Mouse (Mus musculus): ENCODE measurements around the gene Babam2.

The Babam2 gene

GRCm38 (mm10) chr5:31697644-31698296 lies at the start of gene Babam2:
Gene Babam2, plus strand, starts transcription at chr5:31697684.
- peak; percentile 94 for DNase-seq

GRCm38 (mm10) chr5:31650518-31651288 lies 46.8 kb upstream of the Babam2 start:
- no peak for DNase-seq

GRCm38 (mm10) chr5:31655688-31656190 lies 41.7 kb upstream of the Babam2 start:
- no peak for DNase-seq

- no peak for DNase-seq
These were observed 31.3 kb upstream of the Babam2 start for GRCm38 (mm10) chr5:31666176-31666575.

GRCm38 (mm10) chr5:31668325-31668968 lies 29.0 kb upstream of the Babam2 start:
- DNase-seq = no peak

- DNase-seq = no peak
These were observed 27.5 kb upstream of the Babam2 start for GRCm38 (mm10) chr5:31669984-31670383.

DNA sequence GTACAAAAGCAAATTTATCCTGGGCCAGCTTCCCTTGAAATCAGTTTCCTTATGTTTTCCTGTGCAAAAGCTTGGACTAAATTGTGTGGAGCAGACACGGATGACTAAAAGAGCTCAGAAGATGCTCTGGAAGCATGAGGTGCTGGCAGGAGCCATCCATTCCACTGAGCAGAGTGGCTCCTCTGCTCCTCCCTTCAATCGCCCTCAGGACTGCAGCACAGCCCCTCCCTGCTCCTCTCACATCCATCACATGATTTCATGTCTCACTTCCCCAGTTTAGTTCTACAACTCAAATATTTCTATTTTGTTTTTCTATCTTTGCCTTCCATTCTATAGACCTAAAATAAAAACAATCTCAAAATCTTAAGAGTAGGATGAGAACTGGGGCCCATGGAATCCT lies 26.3 kb upstream of the Babam2 start:
- no peak for DNase-seq

DNA sequence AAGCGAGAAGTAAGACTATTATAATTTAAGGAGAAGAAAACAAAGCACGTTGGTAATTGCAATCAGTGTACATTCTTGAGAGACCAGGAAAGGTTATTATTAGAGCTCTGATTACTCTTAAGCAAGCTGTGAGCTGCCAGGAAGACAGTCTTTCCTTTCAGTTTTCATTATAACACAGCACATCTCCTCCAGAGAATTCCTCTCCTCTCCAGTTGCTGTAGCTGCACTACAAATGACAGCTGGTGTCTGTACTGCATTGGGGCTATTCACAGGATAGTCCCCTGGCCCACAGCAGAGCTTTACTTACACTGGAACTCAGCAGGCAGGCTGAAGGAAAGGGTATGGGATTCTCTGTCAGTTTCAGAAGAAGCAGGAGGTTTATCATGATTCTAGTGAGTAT lies 24.1 kb upstream of the Babam2 start:
- DNase-seq = no peak

DNA sequence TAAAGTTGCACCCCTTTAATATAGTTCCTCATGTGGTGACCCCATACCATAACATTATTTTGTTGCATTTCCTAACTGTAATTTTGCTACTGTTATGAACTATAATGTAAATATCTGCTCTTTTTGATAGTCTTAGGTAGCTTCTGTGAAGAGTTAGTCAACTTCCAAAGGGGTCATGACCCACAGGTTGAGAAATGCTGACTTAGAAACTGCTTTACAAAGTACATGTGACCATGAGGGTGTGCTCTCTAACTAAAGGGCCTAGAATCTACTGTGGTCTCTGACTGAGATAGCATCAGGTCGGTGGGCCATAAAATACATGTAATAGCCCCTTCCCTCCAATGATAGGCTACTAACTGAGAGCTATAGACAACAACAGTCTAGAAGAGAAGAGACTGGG lies 19.5 kb upstream of the Babam2 start:
- DNase-seq = no peak

GRCm38 (mm10) chr5:31680183-31680582 lies 17.3 kb upstream of the Babam2 start:
- no peak for DNase-seq

GRCm38 (mm10) chr5:31682305-31682704 lies 15.2 kb upstream of the Babam2 start:
- no peak for DNase-seq

GRCm38 (mm10) chr5:31686040-31686439 lies 11.4 kb upstream of the Babam2 start:
- no peak for DNase-seq

GRCm38 (mm10) chr5:31687972-31688371 lies 9.5 kb upstream of the Babam2 start:
- no peak for DNase-seq

GRCm38 (mm10) chr5:31693191-31693590 lies 4.3 kb upstream of the Babam2 start:
- no peak for DNase-seq

DNA sequence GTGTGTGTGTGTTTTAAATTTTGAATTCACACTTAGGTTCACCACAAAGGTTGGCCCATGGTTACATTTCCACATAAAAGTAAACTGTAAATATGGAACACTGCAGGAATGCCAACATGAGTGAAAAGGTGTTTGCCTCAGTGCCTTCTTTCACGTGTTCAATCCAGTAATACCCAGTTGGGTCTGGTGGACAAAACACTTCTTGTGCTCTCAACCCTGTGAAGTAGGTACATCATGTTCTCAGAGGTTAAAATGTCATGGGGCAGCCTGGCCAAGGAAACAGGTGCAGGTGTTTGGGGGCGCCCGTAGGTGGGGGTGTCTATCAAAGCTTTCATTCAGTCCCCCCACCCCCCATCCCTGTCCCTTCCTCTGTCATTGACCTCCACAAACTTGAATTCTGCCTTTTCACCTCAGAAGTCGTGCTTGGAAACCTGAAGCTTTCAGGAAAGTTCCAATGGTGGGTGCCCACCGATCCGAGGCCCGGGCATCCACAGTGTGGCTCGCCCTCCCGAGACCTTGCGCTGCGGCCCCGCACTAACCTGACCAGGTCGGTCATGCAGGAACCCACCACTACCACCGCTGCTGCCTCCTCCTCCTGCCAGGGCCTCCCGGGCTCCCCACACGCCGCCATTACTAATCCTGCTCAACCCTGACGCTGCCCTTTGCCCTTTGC lies 377 bp upstream of the Babam2 start, which contains the start of gene Rbks:
TSS of gene Rbks (minus strand) at position 657 of the 673 bp plus-strand sequence.
- DNase-seq = no peak

- DNase-seq = peak; percentile 86 to 91
These were observed 828 bp downstream of the Babam2 start for GRCm38 (mm10) chr5:31698297-31698726.

GRCm38 (mm10) chr5:31698931-31699330 lies 1.4 kb downstream of the Babam2 start:
- no peak for DNase-seq

- DNase-seq = no peak
These were observed 1.9 kb downstream of the Babam2 start for GRCm38 (mm10) chr5:31699397-31699796.

DNA sequence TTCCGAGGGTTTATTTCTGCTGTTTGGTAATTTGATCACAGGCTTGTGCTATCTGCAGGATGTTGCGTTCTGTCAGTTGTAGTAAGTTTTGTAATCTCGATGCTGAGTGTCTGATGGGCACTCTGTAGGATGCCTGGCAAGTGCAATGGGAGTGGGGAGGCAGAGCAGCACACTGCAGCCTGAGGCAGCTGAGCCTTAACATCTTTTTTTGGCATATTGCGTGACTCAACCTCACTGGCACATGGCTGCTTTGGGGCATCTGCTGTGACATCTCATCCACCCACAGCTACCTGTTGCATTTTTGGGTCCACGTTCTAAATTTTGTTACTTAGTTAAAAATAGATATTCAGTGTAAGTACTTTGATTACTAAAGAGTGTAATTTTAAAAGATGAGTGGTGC lies 7.5 kb downstream of the Babam2 start:
- no peak for DNase-seq

GRCm38 (mm10) chr5:31706826-31707225 lies 9.3 kb downstream of the Babam2 start:
- DNase-seq = no peak

DNA sequence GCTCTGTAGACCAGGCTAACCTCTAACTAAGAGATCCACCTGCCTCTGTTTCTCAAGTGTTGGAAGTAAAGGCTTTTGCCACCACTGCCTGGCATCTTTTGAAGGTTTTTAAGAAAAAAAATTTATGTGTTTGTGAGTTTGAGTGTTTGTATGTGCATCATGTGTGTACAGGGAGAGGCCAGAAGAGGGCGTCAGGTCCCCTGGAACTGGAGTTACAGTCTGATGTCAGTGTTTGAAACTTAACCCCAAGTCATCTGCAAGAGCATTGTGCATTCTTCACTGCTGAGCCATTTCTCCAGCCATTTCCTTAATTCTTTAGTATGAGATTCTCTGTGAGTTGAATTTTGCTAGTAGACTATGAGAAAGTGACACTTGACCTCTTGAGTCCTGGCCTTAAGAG lies 11.9 kb downstream of the Babam2 start:
- peak; percentile 10 to 20 for DNase-seq

DNA sequence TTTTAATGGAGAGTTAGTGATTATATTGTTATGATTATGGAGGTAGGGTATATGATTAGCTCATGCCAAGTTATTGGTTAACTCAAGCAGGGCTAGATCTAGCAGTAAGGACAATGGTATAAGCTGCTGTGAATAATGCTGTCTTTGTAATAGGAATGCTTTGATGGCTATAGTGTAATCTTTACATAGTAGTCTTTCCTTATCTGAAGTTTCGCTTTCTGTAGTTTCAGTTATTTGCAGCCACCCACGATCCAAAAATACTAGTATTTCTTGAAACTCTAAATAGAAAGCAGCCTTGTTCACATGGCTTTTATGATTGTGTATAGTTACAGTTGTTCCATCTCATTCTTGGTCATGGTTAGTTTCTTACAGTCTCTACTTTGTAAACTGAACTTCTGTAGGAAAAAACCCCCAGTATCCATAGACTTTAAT lies 15.8 kb downstream of the Babam2 start:
- no peak for DNase-seq

DNA sequence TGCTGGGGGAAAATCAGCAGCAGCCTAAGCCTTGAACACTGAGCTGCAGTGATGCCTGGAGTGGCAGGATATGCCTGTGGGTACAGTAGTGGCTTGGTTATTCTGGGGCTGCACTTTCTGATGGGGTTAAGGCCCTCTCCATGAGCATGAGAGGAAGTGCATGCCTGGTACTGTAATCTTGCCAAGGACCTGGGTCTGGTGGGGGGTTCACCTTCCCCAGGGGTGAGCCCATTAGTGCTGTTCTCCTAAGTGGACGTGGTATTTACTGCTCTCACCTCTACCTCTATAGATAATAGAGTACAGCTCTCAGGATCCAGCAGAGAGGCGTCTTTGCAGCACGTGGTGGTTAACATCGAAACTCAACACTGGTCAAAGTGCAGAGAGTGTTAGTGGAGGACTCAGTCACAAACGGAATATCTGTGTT lies 16.4 kb downstream of the Babam2 start:
- DNase-seq = no peak
